Mouse (Mus musculus) cortical plate, adult 2 months (tissue): ENCODE data around the gene Klk1b4.

Experiments
- CTCF ChIP-seq: fragments of 200-500 bp; IDR thresholded peaks from 2 replicates; pipeline ENCODE4 v1.5.1; 2011; ENCODE audit warnings: mild to moderate bottlenecking, control low read depth, low read length; ENCODE audit not compliant: insufficient read depth; ENCODE audit errors: extremely low read depth
- POLR2A ChIP-seq: fragments of 200-500 bp; IDR thresholded peaks from 2 replicates; pipeline ENCODE4 v1.6.1; 2011; ENCODE audit warnings: mild to moderate bottlenecking, low read length, control low read depth; ENCODE audit not compliant: insufficient read depth; ENCODE audit errors: extremely low read depth

DNA sequence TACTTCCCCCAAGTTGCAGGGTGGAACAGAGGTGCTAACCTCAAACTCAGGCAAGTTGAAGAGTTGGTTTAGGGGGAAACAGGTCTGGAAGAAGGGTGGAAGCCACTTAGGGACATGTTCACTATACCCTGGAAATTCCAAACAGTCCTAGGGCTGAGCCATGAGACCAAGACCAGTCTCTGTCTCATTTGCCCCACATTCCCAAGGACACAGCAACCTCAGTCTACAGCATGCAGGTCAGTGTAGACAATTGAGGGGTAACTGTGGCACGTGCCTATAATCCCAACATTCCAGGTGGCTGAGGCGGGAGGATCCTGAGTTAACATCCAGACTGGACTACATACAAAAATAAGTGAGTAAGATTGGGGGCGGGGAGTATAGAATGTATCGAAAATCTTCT, 42.0 kb downstream of the Klk1b4 start:
- no peak for TF ChIP-seq CTCF
- no peak for TF ChIP-seq POLR2A
